Comparison of ENCODE assay signal across 8 mouse cellular contexts in the genomic region with DNA sequence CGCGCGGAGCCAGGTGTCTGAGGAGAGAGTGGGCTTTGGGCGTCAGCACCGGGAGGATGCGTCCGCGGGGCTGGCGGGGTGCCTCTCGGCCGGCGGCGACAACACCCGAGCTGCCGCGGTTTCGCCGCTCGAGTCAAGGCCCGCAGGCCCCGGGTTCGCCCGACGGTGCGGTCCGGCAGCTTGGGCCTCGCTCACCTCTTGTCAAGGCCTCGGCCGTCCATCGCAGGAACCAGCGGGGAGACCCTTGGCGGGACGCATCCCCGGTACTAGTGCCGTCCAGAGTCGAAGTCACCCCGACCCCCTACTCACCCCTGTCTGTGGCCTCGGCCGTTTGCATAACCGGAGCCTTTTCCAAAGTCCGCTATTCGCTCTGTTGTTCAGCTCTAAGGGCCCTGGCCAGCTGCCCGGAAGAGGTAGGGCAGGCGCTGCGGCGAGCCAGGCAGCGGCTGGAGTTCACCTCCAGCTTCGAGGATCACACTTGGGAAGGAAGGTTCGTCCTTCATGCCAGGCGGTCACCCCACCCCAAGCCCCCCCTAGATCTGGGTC. TPM values are rescaled to one million over a fixed set of nuclear protein-coding genes. Genes with fewer than 3 reads are reported as not detected.
DNase-seq lines count a peak whose midpoint lies in the region; ATAC-seq and TF ChIP-seq lines count a peak whose summit lies in the region.
"Had no signal": no experiment of that assay in that cellular context is flagged by ENCODE, and none has a peak within 500 bp of the region (broad histone marks: within the 10 kb centered on the region; RNA-seq: fewer than 3 reads in every experiment).

No protein-coding gene starts in this region.

- H3K9me3 ChIP-seq in ES-Bruce4 (replicated peaks; ENCODE audit: control insufficient read depth, insufficient read depth, low read length, poor library complexity, severe bottlenecking): no peaks in the 10 kb centered on the region
- no peaks in the 10 kb centered on the region for H3K9me3 ChIP-seq in forebrain, embryonic 10.5 days
- no peaks in the 10 kb centered on the region for H3K9me3 ChIP-seq in hindbrain, embryonic 10.5 days
- no peaks in the 10 kb centered on the region for H3K9me3 ChIP-seq in stomach, embryonic 14.5 days (ENCODE audit: control insufficient read depth, low read depth, low read length)

- DNase-seq in adrenal gland, postnatal 14 days: peak; percentile 83
- DNase-seq in forebrain, embryonic 10.5 days (ENCODE audit: extremely low spot score, low spot score): no peak
- DNase-seq in hindbrain, embryonic 10.5 days (ENCODE audit: low spot score): no peak
- DNase-seq in layer of hippocampus, adult 8-10 months (ENCODE audit: low spot score in 2 of 2): peak; percentile 29 to 47
- peak; percentile 71 for DNase-seq in lung, postnatal 14 days

- H3K27ac ChIP-seq in ES-Bruce4 (ENCODE audit: insufficient read depth, low read length): no peak overlapping the region
- peak overlapping the region; percentile 99 for H3K27ac ChIP-seq in forebrain, embryonic 10.5 days
- peak overlapping the region; percentile 99 for H3K27ac ChIP-seq in hindbrain, embryonic 10.5 days
- H3K27ac ChIP-seq in stomach, embryonic 14.5 days (ENCODE audit: low read length): peak overlapping the region; percentile 90

- no peak for TF ChIP-seq EP300 in ES-Bruce4 (IDR thresholded peaks at IDR 0.05; ENCODE audit: insufficient read depth, low read depth, low read length)

- H3K4me2 ChIP-seq in stomach, embryonic 14.5 days (replicated peaks; ENCODE audit: low read depth, low read length): peak overlapping the region; percentile 52

- H3K4me3 ChIP-seq in ES-Bruce4 (ENCODE audit: low read depth, low read length): peak overlapping the region; percentile 79
- H3K4me3 ChIP-seq in forebrain, embryonic 10.5 days: peak overlapping the region; percentile 80
- peak overlapping the region; percentile 93 for H3K4me3 ChIP-seq in hindbrain, embryonic 10.5 days
- peak overlapping the region; percentile 96 for H3K4me3 ChIP-seq in stomach, embryonic 14.5 days (ENCODE audit: low read depth, low read length)

- no peak for TF ChIP-seq POLR2A in ES-Bruce4 (IDR thresholded peaks at IDR 0.05; ENCODE audit: insufficient read depth, low read length)

- under 1% methylated on average over 50 of the region's 50 CpGs for WGBS in forebrain, embryonic 10.5 days
- under 1% methylated on average over 50 of the region's 50 CpGs for WGBS in hindbrain, embryonic 10.5 days
- WGBS in stomach, embryonic 14.5 days: under 1% methylated on average over 50 of the region's 50 CpGs

- H3K9ac ChIP-seq in ES-Bruce4 (ENCODE audit: low read depth, poor library complexity, severe bottlenecking): peak overlapping the region; percentile 78
- peak overlapping the region; percentile 92 for H3K9ac ChIP-seq in stomach, embryonic 14.5 days (replicated peaks; ENCODE audit: low read depth, low read length)

- peak; percentile 44; the same call in 1 of the 2 replicates for ATAC-seq in stomach, embryonic 14.5 days (ENCODE audit: insufficient number of reproducible peaks, insufficient read depth, low FRiP score, low read depth)

- no peaks in the 10 kb centered on the region for H3K4me1 ChIP-seq in ES-Bruce4 (ENCODE audit: control insufficient read depth, insufficient read depth, low read length)
- peaks cover 33% of the 10 kb centered on the region for H3K4me1 ChIP-seq in forebrain, embryonic 10.5 days
- peaks cover 32% of the 10 kb centered on the region for H3K4me1 ChIP-seq in hindbrain, embryonic 10.5 days (replicated peaks)
- H3K4me1 ChIP-seq in stomach, embryonic 14.5 days (ENCODE audit: control insufficient read depth, insufficient read depth, low read length): peaks cover 7% of the 10 kb centered on the region; the same call in 1 of the 2 replicates

- TF ChIP-seq CTCF in ES-Bruce4 (IDR thresholded peaks at IDR 0.05; ENCODE audit: low read depth, low read length): no peak

- H3K27me3 ChIP-seq in ES-Bruce4 (ENCODE audit: control insufficient read depth, insufficient read depth, low read length, poor library complexity, severe bottlenecking): no peaks in the 10 kb centered on the region
- H3K27me3 ChIP-seq in forebrain, embryonic 10.5 days (ENCODE audit: poor library complexity, severe bottlenecking): no peaks in the 10 kb centered on the region
- no peaks in the 10 kb centered on the region for H3K27me3 ChIP-seq in hindbrain, embryonic 10.5 days (ENCODE audit: insufficient read depth, poor library complexity, severe bottlenecking)
- H3K27me3 ChIP-seq in stomach, embryonic 14.5 days (ENCODE audit: control insufficient read depth, insufficient read depth, low read length): no peaks in the 10 kb centered on the region

- H3K36me3 ChIP-seq in ES-Bruce4 (ENCODE audit: control insufficient read depth, insufficient read depth, low read length, poor library complexity, severe bottlenecking): peaks cover 9% of the 10 kb centered on the region; the same call in 1 of the 2 replicates
- peaks cover 20% of the 10 kb centered on the region for H3K36me3 ChIP-seq in forebrain, embryonic 10.5 days (replicated peaks)
- peaks cover 19% of the 10 kb centered on the region for H3K36me3 ChIP-seq in hindbrain, embryonic 10.5 days
- H3K36me3 ChIP-seq in stomach, embryonic 14.5 days (ENCODE audit: control insufficient read depth, insufficient read depth, low read length): peaks cover 10% of the 10 kb centered on the region

RNA-seq across cellular contexts. Expression of a gene that starts 0.5 kb away (rescaled TPM):
- not detected in 2 replicates for polyA plus RNA-seq in ES-Bruce4 (2011; ENCODE audit: insufficient read depth, insufficient read length, low read depth, missing spikeins)
- 0.64 and 0.93 TPM in 2 replicates for total RNA-seq in adrenal gland, postnatal 14 days (2021)
- polyA plus RNA-seq in forebrain, embryonic 10.5 days (2016; fragmentation: Nextera tagmentation; extraction: Ambion mirVana): 0.49 and 1.3 TPM in 2 replicates
- 0.65 TPM in 1 of 2 replicates, not detected in the other for polyA plus RNA-seq in hindbrain, embryonic 10.5 days (2016; fragmentation: Nextera tagmentation; extraction: Ambion mirVana)
- total RNA-seq in layer of hippocampus, adult 8-10 months (2022): under 1 TPM in 1 of 4 experiments, not detected in 3; 0.87 TPM
- 0.35 and 0.48 TPM in 2 replicates for polyA plus RNA-seq in stomach, embryonic 14.5 days (2014; fragmentation: Nextera tagmentation; extraction: Ambion mirVana)

RNA-seq across cellular contexts. Expression of a gene that starts 1.8 kb away (rescaled TPM):
- polyA plus RNA-seq in ES-Bruce4 (2011; ENCODE audit: insufficient read depth, insufficient read length, low read depth, missing spikeins): 68.9 and 72.9 TPM in 2 replicates
- total RNA-seq in adrenal gland, postnatal 14 days (2021): 78.3 and 92.0 TPM in 2 replicates
- 106 and 109 TPM in 2 replicates for polyA plus RNA-seq in forebrain, embryonic 10.5 days (2016; fragmentation: Nextera tagmentation; extraction: Ambion mirVana)
- polyA plus RNA-seq in hindbrain, embryonic 10.5 days (2016; fragmentation: Nextera tagmentation; extraction: Ambion mirVana): 95.3 and 102 TPM in 2 replicates
- 100 to 1,000 TPM; 121 to 149 (median 129) TPM for total RNA-seq in layer of hippocampus, adult 8-10 months (2022)
- polyA plus RNA-seq in stomach, embryonic 14.5 days (2014; fragmentation: Nextera tagmentation; extraction: Ambion mirVana): 140 and 141 TPM in 2 replicates

RNA-seq across cellular contexts. Expression of a gene that starts 26.4 kb away (rescaled TPM):
- polyA plus RNA-seq in ES-Bruce4 (2011; ENCODE audit: insufficient read depth, insufficient read length, low read depth, missing spikeins): 0.55 and 0.76 TPM in 2 replicates
- 7.2 and 7.5 TPM in 2 replicates for total RNA-seq in adrenal gland, postnatal 14 days (2021)
- polyA plus RNA-seq in forebrain, embryonic 10.5 days (2016; fragmentation: Nextera tagmentation; extraction: Ambion mirVana): 6.1 TPM in 2 replicates
- polyA plus RNA-seq in hindbrain, embryonic 10.5 days (2016; fragmentation: Nextera tagmentation; extraction: Ambion mirVana): 16.1 and 16.6 TPM in 2 replicates
- total RNA-seq in layer of hippocampus, adult 8-10 months (2022): 10 to 100 TPM in 1 of 4 experiments, 1 to 10 TPM in 3; 8.4 to 11.8 (median 9.5) TPM
- 21.6 and 23.2 TPM in 2 replicates for polyA plus RNA-seq in stomach, embryonic 14.5 days (2014; fragmentation: Nextera tagmentation; extraction: Ambion mirVana)

RNA-seq across cellular contexts. Expression of a gene that starts 43.1 kb away (rescaled TPM):
- 3.2 and 4.1 TPM in 2 replicates for polyA plus RNA-seq in ES-Bruce4 (2011; ENCODE audit: insufficient read depth, insufficient read length, low read depth, missing spikeins)
- total RNA-seq in adrenal gland, postnatal 14 days (2021): not detected in 2 replicates
- polyA plus RNA-seq in forebrain, embryonic 10.5 days (2016; fragmentation: Nextera tagmentation; extraction: Ambion mirVana): not detected in 2 replicates
- polyA plus RNA-seq in hindbrain, embryonic 10.5 days (2016; fragmentation: Nextera tagmentation; extraction: Ambion mirVana): not detected in 2 replicates
- not detected for total RNA-seq in layer of hippocampus, adult 8-10 months (2022)
- polyA plus RNA-seq in stomach, embryonic 14.5 days (2014; fragmentation: Nextera tagmentation; extraction: Ambion mirVana): not detected in 2 replicates
- total RNA-seq: heart, postnatal 36 days had no signal

Comparison
In these comparisons a context has a peak if more than half of its experiments do, and no peak if none do; other contexts are left out.
1. DNase-seq: peak in adrenal gland, postnatal 14 days (single experiment), layer of hippocampus, adult 8-10 months (2 of 2) and lung, postnatal 14 days (single experiment); none in forebrain, embryonic 10.5 days (single experiment) and hindbrain, embryonic 10.5 days (single experiment).
2. Peak in every context shown above with its lines, with median percentiles within 50 percentile points of each other: H3K4me3 ChIP-seq.